Mouse (Mus musculus): ENCODE measurements around the gene Nlrp4f. TPM values are rescaled to one million over a fixed set of nuclear protein-coding genes. Genes with fewer than 3 reads are reported as not detected.

Gene Nlrp4f
- polyA plus RNA-seq (2011; ENCODE audit: insufficient read depth, insufficient read length, low replicate concordance, missing spikeins), result 4.9 TPM in 1 of 2 replicates, not detected in the other

GRCm38 (mm10) chr13:65205877-65206276, at the start of gene Nlrp4f:
TSS of gene Nlrp4f (minus strand) at chr13:65205977.
- Histone ChIP-seq H3K4me1 (ENCODE audit: control insufficient read depth, insufficient read depth, low read length) (no peaks in the 10 kb centered on the region), H3K27ac (ENCODE audit: control insufficient read depth, insufficient read depth, low read depth, low read length, poor library complexity) (no peak within 1 kb of the TSS), H3K4me3 (replicated peaks; ENCODE audit: control insufficient read depth, low read depth, low read length) (no peak within 1 kb of the TSS)
- 71% methylated on average over 10 of the region's 10 CpGs for WGBS
- TF ChIP-seq POLR2A (IDR thresholded peaks at IDR 0.05; ENCODE audit: borderline replicate concordance, control insufficient read depth, low read depth, low read length) (no peak), CTCF (IDR thresholded peaks at IDR 0.05; ENCODE audit: control insufficient read depth, insufficient read depth, low read length) (no peak)

DNA sequence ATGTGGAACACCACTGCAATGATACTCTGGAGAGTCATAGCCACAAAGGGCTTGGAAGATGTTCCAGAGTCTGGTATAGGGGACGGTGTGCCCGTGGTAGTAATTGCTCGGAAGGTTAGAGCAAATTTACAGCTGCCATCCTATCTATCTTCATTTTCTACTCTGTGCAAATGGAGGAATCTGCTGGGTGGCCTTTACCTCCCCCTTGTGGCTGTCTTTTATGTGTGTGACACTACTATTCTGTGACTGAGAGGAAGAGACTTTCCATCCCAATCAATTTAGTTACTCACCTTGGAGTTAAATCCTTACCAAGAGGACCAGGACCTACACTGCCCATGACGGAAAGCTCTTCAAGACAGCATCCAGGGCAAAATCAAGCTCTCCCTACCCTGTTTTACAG, 37.5 kb upstream of the Nlrp4f start:
- TF ChIP-seq POLR2A (IDR thresholded peaks at IDR 0.05; ENCODE audit: borderline replicate concordance, control insufficient read depth, low read depth, low read length) (no peak), CTCF (IDR thresholded peaks at IDR 0.05; ENCODE audit: control insufficient read depth, insufficient read depth, low read length) (no peak)
- no peak overlapping the region for H3K4me3 ChIP-seq (replicated peaks; ENCODE audit: control insufficient read depth, low read depth, low read length)
- H3K4me1 ChIP-seq (ENCODE audit: control insufficient read depth, insufficient read depth, low read length), result peaks cover 2% of the 10 kb centered on the region; the same call in 1 of the 2 replicates
- 84% methylated on average over 4 of the region's 4 CpGs for WGBS
- no peak overlapping the region for H3K27ac ChIP-seq (ENCODE audit: control insufficient read depth, insufficient read depth, low read depth, low read length, poor library complexity)

DNA sequence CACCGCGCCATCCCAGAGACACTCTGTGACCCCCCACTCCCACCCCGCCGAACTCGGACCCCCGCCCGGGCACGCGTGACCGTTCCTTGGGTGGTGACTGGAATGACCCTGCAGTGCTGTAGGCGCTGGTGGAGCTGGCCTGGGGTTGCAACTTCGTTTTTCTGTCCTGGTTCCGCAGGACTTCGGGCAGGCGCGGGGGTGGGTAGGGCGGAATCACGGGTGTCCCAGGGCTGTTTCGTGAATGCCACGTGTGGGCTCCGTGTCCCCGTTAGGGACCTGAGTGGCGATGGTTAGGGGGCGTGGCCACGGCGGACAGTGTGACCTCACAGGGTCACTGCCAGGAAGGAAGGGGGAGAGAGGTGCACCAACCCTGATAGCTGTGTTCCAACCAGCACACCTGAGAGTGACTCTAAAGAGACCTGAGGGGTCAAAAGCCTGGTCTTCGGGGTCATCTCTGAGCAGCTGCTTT, 36.6 kb upstream of the Nlrp4f start:
- peak overlapping the region; percentile 97 for H3K4me3 ChIP-seq (replicated peaks; ENCODE audit: control insufficient read depth, low read depth, low read length)
- no peak for TF ChIP-seq POLR2A (IDR thresholded peaks at IDR 0.05; ENCODE audit: borderline replicate concordance, control insufficient read depth, low read depth, low read length)
- no peak for TF ChIP-seq CTCF (IDR thresholded peaks at IDR 0.05; ENCODE audit: control insufficient read depth, insufficient read depth, low read length)
- no peak overlapping the region for H3K27ac ChIP-seq (ENCODE audit: control insufficient read depth, insufficient read depth, low read depth, low read length, poor library complexity)
- peaks cover 2% of the 10 kb centered on the region; the same call in 1 of the 2 replicates for H3K4me1 ChIP-seq (ENCODE audit: control insufficient read depth, insufficient read depth, low read length)
- WGBS, result 44% methylated on average over 27 of the region's 27 CpGs

GRCm38 (mm10) chr13:65241627-65242318, 36.0 kb upstream of the Nlrp4f start:
- H3K4me1 ChIP-seq (ENCODE audit: control insufficient read depth, insufficient read depth, low read length), result peaks cover 2% of the 10 kb centered on the region; the same call in 1 of the 2 replicates
- H3K27ac ChIP-seq (ENCODE audit: control insufficient read depth, insufficient read depth, low read depth, low read length, poor library complexity), result peak overlapping the region; percentile 92
- TF ChIP-seq CTCF (IDR thresholded peaks at IDR 0.05; ENCODE audit: control insufficient read depth, insufficient read depth, low read length) (no peak), POLR2A (IDR thresholded peaks at IDR 0.05; ENCODE audit: borderline replicate concordance, control insufficient read depth, low read depth, low read length) (no peak)
- H3K4me3 ChIP-seq (replicated peaks; ENCODE audit: control insufficient read depth, low read depth, low read length), result peak overlapping the region; percentile 97
- 3% methylated on average over 51 of the region's 51 CpGs for WGBS

- no peak for TF ChIP-seq CTCF (IDR thresholded peaks at IDR 0.05; ENCODE audit: control insufficient read depth, insufficient read depth, low read length)
- peak; percentile 41; the same call in 1 of the 2 replicates for TF ChIP-seq POLR2A (IDR thresholded peaks at IDR 0.05; ENCODE audit: borderline replicate concordance, control insufficient read depth, low read depth, low read length)
- under 1% methylated on average over 45 of the region's 45 CpGs for WGBS
- H3K27ac ChIP-seq (ENCODE audit: control insufficient read depth, insufficient read depth, low read depth, low read length, poor library complexity), result peak overlapping the region; percentile 92
- H3K4me3 ChIP-seq (replicated peaks; ENCODE audit: control insufficient read depth, low read depth, low read length), result peak overlapping the region; percentile 97
- peaks cover 2% of the 10 kb centered on the region; the same call in 1 of the 2 replicates for H3K4me1 ChIP-seq (ENCODE audit: control insufficient read depth, insufficient read depth, low read length)
Measured at GRCm38 (mm10) chr13:65241099-65241626, 35.4 kb upstream of the Nlrp4f start.

GRCm38 (mm10) chr13:65240509-65241098, 34.8 kb upstream of the Nlrp4f start:
- peak overlapping the region; percentile 97 for H3K4me3 ChIP-seq (replicated peaks; ENCODE audit: control insufficient read depth, low read depth, low read length)
- H3K27ac ChIP-seq (ENCODE audit: control insufficient read depth, insufficient read depth, low read depth, low read length, poor library complexity), result peak overlapping the region; percentile 92
- H3K4me1 ChIP-seq (ENCODE audit: control insufficient read depth, insufficient read depth, low read length), result peaks cover 2% of the 10 kb centered on the region; the same call in 1 of the 2 replicates
- TF ChIP-seq CTCF (IDR thresholded peaks at IDR 0.05; ENCODE audit: control insufficient read depth, insufficient read depth, low read length), result no peak
- TF ChIP-seq POLR2A (IDR thresholded peaks at IDR 0.05; ENCODE audit: borderline replicate concordance, control insufficient read depth, low read depth, low read length), result peak; percentile 41
- under 1% methylated on average over 28 of the region's 28 CpGs for WGBS

DNA sequence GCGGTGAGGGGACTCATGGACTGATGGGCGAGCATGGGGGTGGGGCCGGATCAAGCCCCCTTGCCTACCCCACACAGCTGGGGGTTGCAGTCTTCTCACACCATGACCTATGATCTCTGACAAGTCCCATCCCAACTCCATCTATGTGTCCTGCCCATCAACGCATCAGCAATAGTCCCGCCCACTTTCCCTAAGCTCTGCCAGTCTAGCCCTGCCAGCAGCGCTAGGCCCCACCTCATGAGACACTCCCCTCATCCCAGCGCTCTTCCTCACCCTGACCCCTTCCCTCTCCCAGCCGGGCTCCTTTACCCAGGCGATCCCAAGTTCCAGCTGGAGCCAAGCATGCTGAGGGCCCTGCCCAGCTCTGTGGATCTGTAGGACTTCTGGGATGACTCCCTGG, 31.4 kb upstream of the Nlrp4f start:
- Histone ChIP-seq H3K4me1 (ENCODE audit: control insufficient read depth, insufficient read depth, low read length) (peaks cover 2% of the 10 kb centered on the region; the same call in 1 of the 2 replicates), H3K27ac (ENCODE audit: control insufficient read depth, insufficient read depth, low read depth, low read length, poor library complexity) (no peak overlapping the region), H3K4me3 (replicated peaks; ENCODE audit: control insufficient read depth, low read depth, low read length) (no peak overlapping the region)
- 77% methylated on average over 9 of the region's 9 CpGs for WGBS
- no peak for TF ChIP-seq CTCF (IDR thresholded peaks at IDR 0.05; ENCODE audit: control insufficient read depth, insufficient read depth, low read length)
- TF ChIP-seq POLR2A (IDR thresholded peaks at IDR 0.05; ENCODE audit: borderline replicate concordance, control insufficient read depth, low read depth, low read length), result no peak

GRCm38 (mm10) chr13:65226657-65227056, 20.9 kb upstream of the Nlrp4f start:
- TF ChIP-seq POLR2A (IDR thresholded peaks at IDR 0.05; ENCODE audit: borderline replicate concordance, control insufficient read depth, low read depth, low read length) (no peak), CTCF (IDR thresholded peaks at IDR 0.05; ENCODE audit: control insufficient read depth, insufficient read depth, low read length) (no peak)
- no peaks in the 10 kb centered on the region for H3K4me1 ChIP-seq (ENCODE audit: control insufficient read depth, insufficient read depth, low read length)
- H3K4me3 ChIP-seq (replicated peaks; ENCODE audit: control insufficient read depth, low read depth, low read length), result no peak overlapping the region
- WGBS, result 75% methylated on average over 2 of the region's 2 CpGs
- no peak overlapping the region for H3K27ac ChIP-seq (ENCODE audit: control insufficient read depth, insufficient read depth, low read depth, low read length, poor library complexity)

All from bone marrow, adult 2 months (tissue).